Mouse (Mus musculus) embryonic stem cell, embryonic (primary cell): Measurements from ENCODE around the gene Pithd1.

Source experiments
- CTCF ChIA-PET, 4 experiments: fragments of 300-600 bp in 2 of 4; fragments of 350-600 bp in 2 of 4; sonication (Branson Sonifier 250); formaldehyde crosslinking; loops; one replicate each; lab custom pipeline; 2022; ENCODE audit warnings: inconsistent platforms in 2 of 4; lab: Charles Lee
- POLR2A ChIA-PET, 4 experiments: fragments of 300-600 bp in 2 of 4; fragments of 350-600 bp in 2 of 4; sonication (Branson Sonifier 250); formaldehyde crosslinking; loops; one replicate each; lab custom pipeline; 2022; ENCODE audit warnings: antibody characterized with exemption in 4 of 4, inconsistent platforms in 1 of 4; lab: Charles Lee

Gene Pithd1

DNA sequence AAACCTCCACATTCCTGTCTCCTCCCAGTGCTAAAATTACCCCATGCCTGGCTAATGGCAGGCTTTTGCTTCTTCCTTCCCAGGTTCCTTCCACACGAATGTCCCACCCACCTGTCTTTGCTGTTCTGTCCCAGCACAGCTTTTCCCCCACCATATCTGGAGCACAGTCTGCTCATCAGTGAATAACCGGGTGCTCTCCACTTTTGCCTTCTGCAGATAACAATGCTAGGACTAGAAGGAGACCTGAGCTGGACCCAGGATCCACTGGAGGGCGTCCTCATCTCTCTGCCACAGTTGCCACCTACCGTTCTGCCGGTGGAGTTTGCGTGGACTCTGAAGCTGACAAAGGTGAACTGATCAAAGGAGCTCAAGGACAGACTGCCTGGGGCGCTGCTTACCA, 48.2 kb downstream of the Pithd1 start:
- ChIA-PET CTCF (interaction anchor here in 3 of 4 experiments (0.5 to 3.4 kb wide), 19 partner anchors 12 to 272 kb away, joined by 3 to 23 read pairs (median 4); partner anchors contain the start of gene Fuca1 (in 3 of the 3)), POLR2A (interaction anchor here in 2 of 4 experiments (0.5 to 5.1 kb wide), 21 partner anchors 9 to 587 kb away, joined by 3 to 22 read pairs (median 4); partner anchors contain the start of genes Fuca1 (in 2 of the 2), Srsf10 (in 2 of the 2), Cnr2 (in 1 of the 2) and E2f2 (in 1 of the 2))

DNA sequence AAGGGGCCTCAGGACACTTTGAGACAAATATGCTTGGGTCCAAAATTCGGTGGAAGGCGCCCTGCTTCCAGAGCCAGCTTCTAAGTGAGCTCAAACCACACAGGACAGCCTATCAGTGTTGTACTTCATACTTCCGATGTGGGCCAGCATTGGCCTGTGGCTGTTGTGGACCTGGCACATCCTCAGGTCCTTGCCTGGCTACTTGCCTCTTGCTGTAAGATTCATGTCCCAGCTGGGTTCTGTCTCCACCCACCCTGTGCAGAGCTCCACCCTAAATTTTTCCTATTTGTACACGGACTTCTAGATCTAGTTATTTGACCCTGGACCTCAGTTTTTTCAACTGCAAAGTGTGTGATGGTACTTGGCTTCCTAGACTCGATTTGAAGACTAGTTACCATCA, 51.6 kb downstream of the Pithd1 start:
- POLR2A ChIA-PET, result interaction anchor here in 2 of 4 experiments (0.7 to 5.1 kb wide), 7 partner anchors 8 to 133 kb away, joined by 3 to 22 read pairs (median 9); partner anchors contain the start of gene Fuca1 (in 2 of the 2)
- CTCF ChIA-PET, result interaction anchor here in 3 of 4 experiments (0.6 to 2.0 kb wide), 3 partner anchors 15 to 171 kb away, joined by 3 to 17 read pairs (median 7); partner anchors contain the start of gene Fuca1 (in 1 of the 3)

DNA sequence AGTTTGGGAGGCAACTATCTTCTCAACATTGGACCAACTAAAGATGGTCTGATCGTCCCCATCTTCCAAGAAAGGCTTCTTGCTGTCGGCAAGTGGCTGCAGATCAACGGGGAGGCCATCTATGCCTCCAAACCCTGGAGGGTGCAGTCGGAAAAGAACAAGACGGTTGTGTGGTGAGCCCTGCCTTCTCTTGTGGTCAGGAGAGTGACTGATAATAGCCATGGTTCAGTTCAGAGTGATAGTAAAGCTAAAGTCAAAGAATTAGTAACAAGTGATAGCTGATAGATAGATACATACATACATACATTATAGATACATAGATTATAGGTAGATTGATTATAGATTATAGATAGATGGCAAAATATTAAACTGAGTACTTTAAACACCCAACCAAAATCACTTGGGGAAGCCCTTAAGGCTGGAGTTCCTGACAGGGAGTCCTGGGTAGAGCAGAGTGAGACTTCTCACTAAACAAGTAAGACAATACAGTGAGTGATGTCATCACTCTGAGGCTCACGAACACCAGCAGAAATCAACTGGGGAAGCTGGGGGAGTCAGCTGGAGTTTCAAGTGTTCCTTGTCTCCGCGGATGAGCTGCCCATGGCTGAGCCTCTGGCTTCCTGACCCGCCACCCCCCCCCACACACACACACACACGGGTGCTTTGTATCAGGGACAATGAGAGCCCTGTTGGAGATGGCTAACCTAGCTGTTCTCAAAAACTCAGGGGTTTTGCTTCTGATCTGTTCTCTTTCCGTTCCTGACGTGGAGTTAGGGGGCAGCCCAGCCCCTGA, 52.2 kb downstream of the Pithd1 start:
- CTCF ChIA-PET, result interaction anchor here in 3 of 4 experiments (0.5 to 3.8 kb wide), 4 partner anchors 15 to 237 kb away, joined by 3 to 28 read pairs (median 5); partner anchors contain the start of genes Fuca1 (in 2 of the 3) and E2f2 (in 1 of the 3)
- POLR2A ChIA-PET, result interaction anchor here in 2 of 4 experiments (0.7 to 5.1 kb wide), 6 partner anchors 8 to 108 kb away, joined by 3 to 22 read pairs (median 6); partner anchors contain the start of gene Fuca1 (in 2 of the 2)

DNA sequence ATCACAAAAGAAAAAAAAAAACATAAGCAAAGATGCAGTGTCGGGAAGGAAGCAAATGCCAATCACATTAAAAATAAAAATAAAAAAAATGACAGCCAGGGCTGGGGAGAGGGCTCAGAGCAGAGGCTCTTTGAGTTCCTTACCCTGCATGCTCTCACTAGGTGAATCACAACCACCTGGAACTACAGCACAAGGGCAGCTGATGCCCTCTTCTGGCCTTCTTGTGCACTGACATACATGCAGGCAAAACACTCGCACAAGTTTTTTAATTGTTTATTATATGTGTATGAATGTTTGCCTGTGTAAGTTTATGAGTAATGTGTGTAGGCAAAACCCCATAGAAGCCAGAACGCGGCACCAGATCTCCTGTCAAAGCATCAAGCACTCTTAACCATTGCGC, 55.2 kb downstream of the Pithd1 start:
- POLR2A ChIA-PET, result interaction anchor here (0.6 to 1.4 kb wide), 5 partner anchors 12 to 100 kb away, joined by 3 to 5 read pairs (median 4); partner anchors contain the start of gene Srsf10 (in 1 of the 4)
- CTCF ChIA-PET, result interaction anchor here in 3 of 4 experiments (0.6 to 4.7 kb wide), 10 partner anchors 12 to 337 kb away, joined by 3 to 31 read pairs (median 4); partner anchors contain the start of gene Fuca1 (in 2 of the 3)

DNA sequence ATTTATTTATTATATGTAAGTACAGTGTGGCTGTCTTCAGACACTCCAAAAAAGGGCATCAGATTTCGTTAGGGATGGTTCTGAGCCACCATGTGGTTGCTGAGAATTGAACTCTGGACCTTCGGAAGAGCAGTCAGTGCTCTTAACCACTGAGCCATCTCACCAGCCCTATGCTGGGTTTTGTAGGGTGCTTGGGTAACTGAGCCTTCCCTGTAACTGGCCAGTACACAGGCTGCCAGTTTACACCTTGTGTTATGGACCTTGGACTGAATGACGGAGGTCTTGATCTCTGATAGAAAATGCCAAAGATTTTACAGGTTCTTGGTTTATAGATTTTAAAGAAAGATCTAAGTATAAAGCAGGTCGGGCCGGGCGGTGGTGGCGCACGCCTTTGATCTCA, 56.8 kb downstream of the Pithd1 start:
- POLR2A ChIA-PET, result interaction anchor here in 2 of 4 experiments (0.8 to 2.2 kb wide), 4 partner anchors 9 to 57 kb away, joined by 3 to 14 read pairs (median 7); partner anchors contain the start of gene Fuca1 (in 2 of the 2)
- CTCF ChIA-PET, result interaction anchor here in 2 of 4 experiments (0.6 to 4.7 kb wide), 6 partner anchors 10 to 128 kb away, joined by 3 to 31 read pairs (median 8); partner anchors contain the start of gene Fuca1 (in 2 of the 2)

DNA sequence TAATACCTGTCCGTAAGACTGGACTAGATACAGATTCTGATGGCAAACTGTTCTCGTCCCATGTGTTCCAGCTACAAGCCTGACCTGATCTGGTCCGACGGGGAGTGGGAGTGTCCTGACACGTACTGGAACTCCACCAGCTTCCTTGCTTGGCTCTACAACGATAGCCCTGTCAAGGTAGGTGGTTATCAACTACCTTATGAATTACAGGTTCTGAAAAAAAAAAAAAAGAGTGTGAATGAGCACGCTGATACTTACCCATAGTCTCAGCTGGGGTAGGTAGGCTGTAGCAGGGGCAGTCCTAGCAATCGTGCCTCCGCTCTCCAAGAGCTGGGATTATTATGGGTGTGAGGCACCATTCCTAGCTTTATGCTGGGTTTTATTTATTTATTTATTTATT, 57.2 kb downstream of the Pithd1 start:
- ChIA-PET POLR2A (interaction anchor here in 3 of 4 experiments (0.6 to 3.9 kb wide), 6 partner anchors 9 to 110 kb away, joined by 3 to 19 read pairs (median 8); partner anchors contain the start of gene Fuca1 (in 2 of the 3)), CTCF (interaction anchor here in 3 of 4 experiments (0.6 to 4.7 kb wide), 6 partner anchors 10 to 203 kb away, joined by 3 to 31 read pairs (median 9); partner anchors contain the start of gene Fuca1 (in 2 of the 3))

DNA sequence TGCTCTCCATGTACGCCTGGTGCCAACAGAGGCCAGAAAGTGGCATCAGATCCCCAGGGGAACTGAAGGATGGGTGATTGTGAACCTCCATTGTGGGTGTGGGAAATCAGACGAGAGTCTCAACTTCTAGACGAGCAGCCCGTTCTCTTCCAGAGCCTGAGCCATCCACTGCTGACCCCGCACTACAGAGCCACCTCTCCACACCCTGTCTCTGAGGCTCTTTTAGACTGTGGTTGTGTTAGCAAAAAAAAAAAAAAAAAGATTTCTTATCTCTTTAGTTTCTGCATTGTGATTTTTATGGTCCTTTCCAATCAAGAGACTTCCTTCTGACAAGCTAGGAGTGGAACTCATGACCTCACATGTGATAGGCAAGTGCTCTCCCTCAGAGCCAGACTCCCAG, 57.7 kb downstream of the Pithd1 start:
- ChIA-PET POLR2A (interaction anchor here in 3 of 4 experiments (0.6 to 3.9 kb wide), 8 partner anchors 8 to 110 kb away, joined by 3 to 19 read pairs (median 6); partner anchors contain the start of gene Fuca1 (in 2 of the 3)), CTCF (interaction anchor here in 3 of 4 experiments (0.6 to 4.7 kb wide), 6 partner anchors 9 to 203 kb away, joined by 3 to 31 read pairs (median 9); partner anchors contain the start of gene Fuca1 (in 2 of the 3))

DNA sequence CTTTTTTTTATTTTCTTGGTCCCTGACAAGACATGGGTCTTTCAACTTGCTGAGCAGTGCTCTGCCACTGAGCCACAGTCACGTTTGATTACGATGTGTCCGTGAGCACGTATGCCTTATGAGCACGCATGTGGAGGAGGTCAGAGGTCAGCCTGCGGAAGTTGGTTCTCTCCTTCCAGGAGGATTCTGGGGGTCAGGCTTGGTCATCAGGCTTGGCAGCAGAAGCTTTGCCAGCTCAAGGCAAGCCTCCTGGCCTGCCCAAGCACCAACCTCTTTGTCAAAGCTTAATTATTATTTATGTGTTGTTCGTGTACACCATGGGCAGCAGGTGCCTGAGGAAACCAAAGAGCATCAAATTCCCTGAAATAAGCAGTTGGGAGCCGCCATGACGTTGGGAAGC, 58.7 kb downstream of the Pithd1 start:
- POLR2A ChIA-PET, result interaction anchor here in 3 of 4 experiments (0.6 to 3.9 kb wide), 14 partner anchors 8 to 125 kb away, joined by 3 to 19 read pairs (median 6); partner anchors contain the start of genes Fuca1 (in 1 of the 3), Hmgcl (in 1 of the 3), Pithd1 (in 1 of the 3) and Rpl11 (in 1 of the 3)

DNA sequence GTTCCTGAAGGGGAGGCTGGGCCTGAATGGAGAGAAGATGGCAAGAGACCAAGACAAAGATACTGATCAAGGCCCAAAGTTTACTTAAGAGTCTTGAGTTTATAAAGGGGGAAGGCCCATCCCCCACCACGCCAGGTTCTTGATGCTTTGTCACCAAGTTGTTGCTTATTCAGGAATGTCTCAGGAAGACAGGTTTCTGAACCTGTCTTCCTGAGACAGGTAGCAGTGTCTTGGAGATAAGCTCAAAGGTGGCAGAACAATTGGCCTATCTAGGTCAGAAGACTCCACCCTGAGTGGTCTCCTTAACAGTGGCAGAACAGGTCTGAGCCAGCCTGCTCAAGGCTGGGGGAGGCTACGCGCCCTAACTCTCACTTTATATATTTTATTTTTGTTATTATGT, 60.2 kb downstream of the Pithd1 start:
- POLR2A ChIA-PET, result interaction anchor here in 3 of 4 experiments (0.5 to 3.9 kb wide), 26 partner anchors 9 to 515 kb away, joined by 3 to 19 read pairs (median 4); partner anchors contain the start of genes Rpl11 (in 2 of the 3), Gale (in 1 of the 3), Hmgcl (in 1 of the 3) and Pnrc2 (in 1 of the 3)
- CTCF ChIA-PET, result interaction anchor here in 1 of 4 experiments (1.0 to 1.8 kb wide), 6 partner anchors 12 to 126 kb away, joined by 3 to 5 read pairs (median 4); partner anchors contain the start of gene Pithd1

More for the DNA sequence above, 58.7 kb downstream of the Pithd1 start:
- CTCF ChIA-PET, result interaction anchor here in 2 of 4 experiments (0.6 to 4.7 kb wide), 6 partner anchors 8 to 927 kb away, joined by 3 to 31 read pairs (median 3); partner anchors contain the start of gene Fuca1 (in 2 of the 2)

DNA sequence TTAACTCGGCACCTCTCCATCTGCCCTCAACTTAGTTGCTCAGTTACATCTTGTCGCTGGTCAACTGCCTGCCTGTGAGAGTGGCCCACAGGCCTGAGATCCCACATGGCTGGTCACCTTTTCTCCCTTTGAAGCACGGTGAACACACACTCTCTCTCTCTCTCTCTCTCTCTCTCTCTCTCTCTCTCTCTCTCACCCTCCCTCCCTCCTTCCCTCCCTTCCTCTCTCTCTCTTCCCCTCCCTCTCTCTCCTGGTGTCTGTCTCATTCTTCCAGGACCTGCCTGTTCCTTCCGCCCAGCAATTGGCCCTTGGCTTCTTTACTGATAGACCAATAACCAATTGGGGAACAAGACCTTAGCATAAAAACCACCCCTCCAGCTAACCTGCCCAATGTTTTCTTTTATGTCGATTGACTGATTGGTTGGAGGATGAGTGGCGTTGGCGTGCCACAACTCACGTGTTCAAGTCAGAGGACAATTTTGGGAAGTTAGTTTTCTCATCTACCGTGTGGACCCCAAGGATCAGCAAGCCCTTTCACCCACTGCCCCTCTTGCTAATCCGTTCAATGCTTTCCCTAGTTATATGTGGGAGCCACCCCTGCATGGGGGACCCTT, 60.8 kb downstream of the Pithd1 start:
- POLR2A ChIA-PET, result interaction anchor here in 3 of 4 experiments (0.6 to 3.9 kb wide), 28 partner anchors 9 to 515 kb away, joined by 3 to 19 read pairs (median 4); partner anchors contain the start of genes Hmgcl (in 2 of the 3), Gale (in 1 of the 3), Pnrc2 (in 1 of the 3) and Rpl11 (in 1 of the 3)
- CTCF ChIA-PET, result interaction anchor here in 2 of 4 experiments (0.6 to 1.8 kb wide), 8 partner anchors 13 to 972 kb away, joined by 3 to 5 read pairs (median 3); partner anchors contain the start of gene Pithd1 (in 1 of the 2)
